ENCODE assay signal across 19 mouse cellular contexts in the genomic region with DNA sequence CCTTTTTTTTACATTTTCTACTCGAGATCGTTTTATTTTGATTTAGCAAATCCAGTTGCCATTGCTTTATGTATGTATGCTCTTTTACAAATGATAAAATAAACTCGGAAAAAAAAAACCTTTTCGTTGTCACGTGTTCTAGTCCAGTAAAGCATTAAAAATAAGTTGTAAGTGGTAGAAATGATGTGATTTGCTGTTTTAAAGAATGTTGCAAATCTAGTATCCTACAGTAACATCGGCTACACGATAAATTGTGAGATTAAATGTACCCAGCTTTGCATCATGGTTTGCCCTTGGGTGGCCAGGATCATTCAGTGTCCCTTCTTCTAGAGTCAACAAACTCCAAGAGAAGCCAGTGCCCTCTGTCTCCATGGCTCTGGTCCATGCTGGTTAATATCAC. TPM values are rescaled to one million over a fixed set of nuclear protein-coding genes. Genes with fewer than 3 reads are reported as not detected.
"Had no signal": no experiment of that assay in that cellular context is flagged by ENCODE, and none has a peak within 500 bp of the region (broad histone marks: within the 10 kb centered on the region; RNA-seq: fewer than 3 reads in every experiment).

No protein-coding gene starts in this region.

- H3K4me3 ChIP-seq: limb, embryonic 15.5 days; myocyte; neural tube, embryonic 15.5 days; stomach, embryonic 15.5 days had no signal

- H3K9ac ChIP-seq: limb, embryonic 15.5 days; liver, embryonic 14.5 days; neural tube, embryonic 15.5 days; stomach, embryonic 15.5 days had no signal

- H3K9me3 ChIP-seq: limb, embryonic 15.5 days; neural tube, embryonic 15.5 days; stomach, embryonic 15.5 days had no signal

- H3K27ac ChIP-seq: limb, embryonic 15.5 days; liver, embryonic 14.5 days; neural tube, embryonic 15.5 days; stomach, embryonic 15.5 days had no signal

- DNase-seq: kidney, adult 8-10 months; kidney, postnatal 25 days; lung, adult 18-20 months; right cerebral cortex, postnatal 4 days; spleen, adult 18-20 months; thymus, adult 2 months; thymus, postnatal 25 days had no signal

- H3K4me2 ChIP-seq: limb, embryonic 15.5 days; neural tube, embryonic 15.5 days; stomach, embryonic 15.5 days had no signal

- H3K36me3 ChIP-seq: limb, embryonic 15.5 days; neural tube, embryonic 15.5 days; stomach, embryonic 15.5 days had no signal

RNA-seq across cellular contexts. Expression of gene Atoh1, which starts 2.2 kb away (rescaled TPM):
- total RNA-seq: layer of hippocampus, postnatal 25 days; left cerebral cortex, adult 8-10 months; left cerebral cortex, postnatal 25 days; megakaryocyte-erythroid progenitor cell, adult 5-6 weeks had no signal
- polyA plus RNA-seq: limb, embryonic 11.5 days; liver, embryonic 14.5 days; myocyte; testis, adult 2 months; urinary bladder, adult 2 months had no signal
